Mouse (Mus musculus) bone marrow, adult 2 months (tissue): ENCODE data around the gene Psmd10. TPM values are rescaled to one million over a fixed set of nuclear protein-coding genes. Genes with fewer than 3 reads are reported as not detected.
A peak's percentile ranks its signal among the peaks of the same experiment; 100 is the strongest.

Source experiments
- H3K27ac ChIP-seq: fragments of 200-500 bp; 2 replicates; pipeline ENCODE4 v1.5.1; 2012; ENCODE audit warnings: low read depth, mild to moderate bottlenecking, control low read depth, inconsistent platforms, low read length; ENCODE audit not compliant: control insufficient read depth, poor library complexity, insufficient read depth
- H3K4me1 ChIP-seq: fragments of 200-500 bp; 2 replicates; pipeline ENCODE4 v1.6.1; 2011; ENCODE audit warnings: low read length; ENCODE audit not compliant: control insufficient read depth, insufficient read depth
- H3K4me3 ChIP-seq: fragments of 200-500 bp; replicated peaks from 2 replicates; pipeline ENCODE3; 2011; ENCODE audit warnings: mild to moderate bottlenecking, low read depth, low read length, control low read depth; ENCODE audit not compliant: control insufficient read depth
- CTCF ChIP-seq: fragments of 200-500 bp; IDR thresholded peaks from 2 replicates; pipeline ENCODE4 v1.5.1; 2011; ENCODE audit warnings: low read length, control low read depth; ENCODE audit not compliant: control insufficient read depth, insufficient read depth
- POLR2A ChIP-seq: fragments of 200-500 bp; IDR thresholded peaks from 2 replicates; pipeline ENCODE4 v1.6.1; 2011; ENCODE audit warnings: low read depth, mild to moderate bottlenecking, control low read depth, low read length, borderline replicate concordance; ENCODE audit not compliant: control insufficient read depth
- WGBS: fragments of 180-500 bp; shearing (Covaris S2); methylation state at CpG from one replicate; pipeline ENCODE4 v1.1.7; 2018; 5-methylcytosine and 5-hydroxymethylcytosine counted together
- polyA plus RNA-seq: library from polyadenylated mRNA; stranded (reverse); fragments of >200 nt; gene quantifications from 2 replicates; pipeline ENCODE4 v1.2.4, GENCODE M21; 2011; ENCODE audit warnings: low replicate concordance; ENCODE audit not compliant: missing spikeins, insufficient read depth, insufficient read length

The Psmd10 gene
- polyA plus RNA-seq, 1 experiment = 25.8 TPM

DNA sequence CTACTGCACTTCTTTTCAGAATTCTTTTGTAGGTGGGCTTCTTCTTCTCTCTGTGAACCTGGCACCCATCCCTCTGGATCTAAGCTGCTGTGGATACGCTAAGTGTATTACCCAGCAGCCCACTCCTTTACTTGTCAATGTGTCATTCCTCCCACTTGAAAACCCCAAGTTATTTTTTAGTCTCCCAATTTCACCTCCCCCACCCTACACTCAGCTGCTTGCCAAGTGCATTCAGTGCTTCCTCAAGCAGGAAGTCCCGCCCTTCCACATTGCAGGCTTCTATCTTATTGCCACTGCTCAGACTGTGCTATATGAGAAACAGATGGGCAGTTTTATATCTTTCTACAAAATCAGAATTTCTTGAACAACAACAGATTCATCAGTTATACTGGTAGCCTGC is 23.0 kb upstream of the Psmd10 start:
- Histone ChIP-seq H3K27ac (no peak overlapping the region), H3K4me1 (no peaks in the 10 kb centered on the region; the same call in 1 of the 2 replicates), H3K4me3 (no peak overlapping the region)
- no peak for TF ChIP-seq POLR2A
- TF ChIP-seq CTCF = no peak
- WGBS = 37% methylated on average over 2 of the region's 2 CpGs

DNA sequence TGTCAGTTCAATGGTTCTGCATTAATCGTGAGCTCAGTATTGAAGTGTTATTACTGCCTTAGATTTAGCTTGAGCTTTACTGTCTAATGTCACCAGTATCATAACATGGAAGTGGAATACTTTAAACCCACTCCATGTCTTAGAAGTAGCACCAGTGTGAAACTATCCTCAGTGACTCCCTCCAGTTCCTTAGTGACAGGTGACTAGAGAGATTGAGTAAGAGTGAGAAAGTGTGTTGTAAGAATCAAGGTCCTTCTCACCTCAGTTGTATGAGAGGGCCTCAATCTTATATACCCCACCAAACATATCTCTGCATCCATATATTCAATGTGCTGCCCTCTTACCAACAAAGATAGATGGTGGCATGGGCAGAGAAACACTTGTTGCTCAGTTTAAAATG is 22.4 kb upstream of the Psmd10 start:
- Histone ChIP-seq H3K4me3 (no peak overlapping the region), H3K27ac (no peak overlapping the region), H3K4me1 (no peaks in the 10 kb centered on the region; the same call in 1 of the 2 replicates)
- TF ChIP-seq CTCF (no peak), POLR2A (no peak)
- WGBS = 86% methylated on average over 1 of the region's 1 CpGs

DNA sequence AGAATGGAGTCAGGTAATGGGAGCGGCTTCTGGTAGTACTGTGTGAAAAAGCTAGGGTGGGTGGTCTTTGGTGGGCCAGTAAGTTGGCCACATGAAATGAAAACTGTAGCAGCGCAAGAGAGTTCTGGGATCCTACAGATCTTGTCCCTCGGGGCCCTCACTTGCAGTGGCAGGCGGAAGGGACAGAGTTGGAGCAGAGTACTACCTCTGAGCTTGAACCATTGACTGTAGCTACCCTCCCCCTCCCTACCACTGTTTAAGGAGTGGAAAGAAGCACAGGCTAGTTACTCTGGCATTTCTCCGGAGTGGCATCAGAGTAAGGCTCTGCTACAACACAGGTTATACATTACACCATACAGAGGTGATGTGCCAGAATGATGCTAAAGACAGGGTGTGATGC is 431 bp upstream of the Psmd10 start:
- Histone ChIP-seq H3K27ac (no peak overlapping the region), H3K4me3 (peak overlapping the region; percentile 79), H3K4me1 (no peaks in the 10 kb centered on the region; the same call in 1 of the 2 replicates)
- TF ChIP-seq POLR2A (no peak), CTCF (no peak)
- 13% methylated on average over 5 of the region's 5 CpGs for WGBS

DNA sequence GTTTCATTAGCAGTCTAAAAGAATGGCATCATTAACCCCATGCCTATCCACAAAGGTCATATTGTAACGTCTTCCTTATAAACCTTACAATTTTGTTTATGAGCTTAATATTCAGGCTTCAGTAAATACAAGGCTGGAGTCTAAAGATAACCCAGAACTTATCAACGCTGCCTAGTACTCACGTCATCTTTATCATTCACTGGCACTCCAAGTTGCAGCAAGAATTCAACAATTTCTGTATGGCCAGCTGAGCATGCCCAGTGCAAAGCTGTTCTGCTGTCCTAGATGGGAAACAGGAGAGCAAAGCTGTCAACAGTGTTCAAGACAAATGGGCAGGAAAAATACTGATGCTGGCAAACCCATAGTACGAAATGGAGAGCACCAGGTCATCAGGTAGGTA is 2.9 kb downstream of the Psmd10 start:
- Histone ChIP-seq H3K27ac (0 out of 2 replicates have a peak overlapping the region, but pooled peaks have one; percentile 61), H3K4me3 (peak overlapping the region; percentile 61), H3K4me1 (no peaks in the 10 kb centered on the region; the same call in 1 of the 2 replicates)
- no peak for TF ChIP-seq CTCF
- TF ChIP-seq POLR2A = no peak
- WGBS = 70% methylated on average over 4 of the region's 4 CpGs

DNA sequence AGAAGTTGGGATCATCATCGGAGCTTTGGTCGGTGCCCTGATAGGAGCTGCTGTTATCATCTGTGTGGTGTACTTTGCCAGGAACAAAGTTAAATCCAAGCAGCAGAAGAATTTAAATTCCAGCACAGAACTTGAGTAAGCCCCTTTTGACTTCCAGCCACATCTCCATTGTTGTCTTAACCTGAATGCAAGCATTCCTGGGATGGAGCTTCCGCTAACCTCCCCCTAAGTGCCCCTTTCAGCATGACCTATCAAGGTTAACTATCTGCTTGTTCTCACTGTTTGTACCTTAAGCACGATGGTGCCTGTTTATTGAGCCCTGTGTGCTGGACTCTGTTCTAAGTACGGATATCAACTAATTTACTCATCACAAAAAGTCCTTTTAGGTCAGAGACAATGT is 20.3 kb downstream of the Psmd10 start:
- no peak overlapping the region for H3K4me3 ChIP-seq
- 74% methylated on average over 5 of the region's 5 CpGs for WGBS
- H3K4me1 ChIP-seq = no peaks in the 10 kb centered on the region
- TF ChIP-seq CTCF (no peak), POLR2A (no peak)
- H3K27ac ChIP-seq = no peak overlapping the region

DNA sequence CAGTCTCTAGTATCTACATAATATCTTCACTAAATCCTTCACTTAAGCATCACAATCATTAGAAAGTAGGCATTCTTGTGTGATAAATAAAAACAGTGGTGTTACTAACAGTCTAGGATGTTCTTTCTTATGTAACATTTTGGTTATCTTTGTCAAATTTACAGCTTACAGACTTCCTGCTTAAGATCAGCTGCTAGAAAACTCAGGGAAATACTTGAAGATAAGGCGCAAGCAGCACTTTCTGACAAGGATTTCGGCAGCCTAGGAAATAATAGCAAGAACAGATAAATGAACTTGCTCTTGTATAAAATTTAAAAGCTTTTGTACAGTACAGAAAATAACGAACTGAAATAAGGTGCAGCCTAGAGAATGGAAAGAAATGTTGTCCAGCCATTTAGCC is 23.3 kb downstream of the Psmd10 start:
- TF ChIP-seq CTCF (no peak), POLR2A (no peak)
- 28% methylated on average over 3 of the region's 3 CpGs for WGBS
- Histone ChIP-seq H3K4me1 (no peaks in the 10 kb centered on the region), H3K27ac (no peak overlapping the region), H3K4me3 (no peak overlapping the region)

DNA sequence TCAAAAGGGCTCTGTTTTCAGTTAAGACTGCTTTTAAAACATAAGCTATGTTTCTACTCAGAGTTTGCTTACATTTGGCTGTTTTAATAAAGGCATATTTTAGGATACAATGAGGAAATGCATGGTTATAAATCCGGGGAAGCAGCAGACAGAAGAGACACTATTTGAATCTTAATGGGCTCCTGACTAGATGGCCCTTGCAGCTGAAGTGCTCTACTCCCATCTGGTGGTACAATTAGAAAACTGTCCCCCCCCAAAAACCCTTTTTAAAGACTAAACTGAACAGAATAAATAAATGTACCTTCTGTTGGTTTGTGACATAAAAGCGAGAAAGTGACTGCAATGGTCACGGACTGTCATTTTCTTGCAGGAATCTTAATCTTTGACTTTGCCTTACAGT is 24.5 kb downstream of the Psmd10 start:
- WGBS = 70% methylated on average over 3 of the region's 3 CpGs
- Histone ChIP-seq H3K4me3 (no peak overlapping the region), H3K4me1 (no peaks in the 10 kb centered on the region), H3K27ac (no peak overlapping the region)
- TF ChIP-seq CTCF = no peak
- TF ChIP-seq POLR2A = no peak

DNA sequence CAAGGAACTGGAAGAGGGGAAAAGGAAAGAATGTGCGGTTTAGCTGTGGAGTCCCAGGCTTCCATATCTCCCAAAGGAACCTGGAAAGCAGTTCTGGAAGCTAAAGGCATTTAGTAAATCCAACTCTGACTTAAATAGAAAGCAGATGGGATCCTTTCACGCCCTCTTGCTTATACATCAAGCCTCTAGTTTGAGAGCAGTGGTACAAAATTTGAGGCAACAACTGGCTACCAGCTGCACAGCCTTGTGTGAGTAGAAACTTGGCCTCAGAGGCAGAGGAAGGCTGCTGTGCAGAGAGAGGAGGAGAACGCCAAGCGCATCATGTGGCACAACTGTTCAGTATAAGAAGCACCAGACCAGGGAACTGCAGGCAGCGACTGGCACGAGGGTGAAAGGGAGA is 35.2 kb downstream of the Psmd10 start:
- TF ChIP-seq POLR2A (no peak), CTCF (no peak)
- WGBS = 76% methylated on average over 6 of the region's 6 CpGs
- H3K4me1 ChIP-seq = no peaks in the 10 kb centered on the region
- no peak overlapping the region for H3K4me3 ChIP-seq
- H3K27ac ChIP-seq = no peak overlapping the region

DNA sequence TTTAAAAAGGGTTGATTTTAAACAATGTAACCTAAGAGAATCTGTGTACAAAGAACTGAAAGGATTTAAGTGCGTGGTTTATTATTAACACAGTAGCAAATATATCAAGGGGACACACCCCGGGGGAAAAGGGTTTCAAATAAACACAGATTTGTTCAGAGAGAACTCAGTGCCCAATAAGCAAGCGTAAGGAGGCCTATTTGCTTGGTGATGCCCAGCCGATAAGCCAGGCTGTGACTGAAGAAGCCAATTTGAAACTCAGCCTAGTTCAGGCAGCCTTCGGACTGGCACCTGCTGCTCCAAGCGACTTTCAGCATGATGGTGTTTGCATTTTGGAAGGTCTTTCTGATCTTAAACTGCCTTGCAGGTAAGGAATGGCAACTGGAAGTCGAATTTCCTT is 49.2 kb downstream of the Psmd10 start, which contains the start of gene Vsig1:
Gene Vsig1 (plus strand): TSS at position 249 of the 400 bp plus-strand sequence.
- TF ChIP-seq CTCF (no peak), POLR2A (no peak)
- Histone ChIP-seq H3K27ac (no peak within 1 kb of the TSS), H3K4me1 (no peaks in the 10 kb centered on the region), H3K4me3 (no peak within 1 kb of the TSS)
- 71% methylated on average over 7 of the region's 7 CpGs for WGBS

DNA sequence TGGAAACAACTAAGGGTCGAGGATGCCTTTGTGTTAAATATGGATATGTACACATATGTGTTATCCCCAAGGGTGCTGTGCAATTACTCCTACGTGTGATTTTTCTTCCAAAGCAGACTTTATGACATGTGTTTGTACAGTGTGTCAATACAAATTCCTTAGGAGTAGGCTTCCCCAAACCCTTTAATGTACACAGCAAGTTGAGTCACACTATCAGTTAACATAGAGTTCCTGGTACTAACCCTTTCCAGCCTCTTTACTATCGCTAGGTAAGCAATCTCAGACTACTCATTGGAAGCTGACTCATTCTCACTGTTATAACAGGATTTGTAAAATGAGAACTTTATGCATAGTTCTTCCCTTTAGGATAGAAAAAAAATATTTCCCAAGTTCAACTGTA is 53.0 kb downstream of the Psmd10 start:
- WGBS = 77% methylated on average over 3 of the region's 3 CpGs
- no peak for TF ChIP-seq POLR2A
- TF ChIP-seq CTCF = no peak
- H3K27ac ChIP-seq = no peak overlapping the region

More for the DNA sequence above, 53.0 kb downstream of the Psmd10 start:
- no peak overlapping the region for H3K4me3 ChIP-seq
- no peaks in the 10 kb centered on the region for H3K4me1 ChIP-seq

Other genes starting within 250 kb of the Psmd10 start
- gene Tex13b, start 143.3 kb downstream of the Psmd10 start, polyA plus RNA-seq = 0.75 and 1.6 TPM in 2 replicates
- not detected in 2 replicates for gene Vsig1, start 49.1 kb downstream of the Psmd10 start, polyA plus RNA-seq
- gene Atg4a, start 179 bp upstream of the Psmd10 start, polyA plus RNA-seq = 40.0 and 64.6 TPM in 2 replicates